Mouse (Mus musculus): ENCODE results near the gene Adora2a.

DNA sequence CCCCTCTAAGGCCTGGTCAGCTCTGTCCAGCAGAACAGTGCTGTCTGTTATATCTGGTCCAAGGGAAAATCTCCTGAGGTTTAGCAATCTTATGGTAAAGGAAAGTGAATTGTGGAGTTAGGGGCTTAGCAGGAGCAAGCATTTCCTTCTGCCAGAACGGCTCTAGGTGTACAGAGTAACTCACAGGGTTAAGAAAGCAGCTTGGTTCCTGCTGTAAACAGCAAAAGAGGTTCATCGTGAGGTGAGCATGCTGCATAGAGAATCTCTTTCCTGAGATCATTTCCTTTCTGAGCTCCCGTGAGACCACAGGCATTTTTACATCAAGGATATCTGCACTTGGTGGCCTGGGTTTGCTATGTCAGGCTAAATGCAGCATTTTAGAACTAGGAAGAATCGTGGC, 21.8 kb upstream of the Adora2a start:
- TF ChIP-seq GATA1 (IDR thresholded peaks at IDR 0.05; ENCODE audit: borderline replicate concordance, low read length), result no peak
- no peak for TF ChIP-seq FLI1 (IDR thresholded peaks at IDR 0.05; ENCODE audit: low read length)
